Mouse (Mus musculus) ES-E14 (cell line): ENCODE data around the gene Dolk.

Source experiments
- CHD2 ChIP-seq: IDR thresholded peaks from 2 replicates; pipeline ENCODE4 v1.6.1; 2014; ENCODE audit warnings: mild to moderate bottlenecking, low read depth, low read length, inconsistent platforms
- MAFK ChIP-seq: IDR thresholded peaks from 2 replicates; pipeline ENCODE4 v1.6.1; 2014; ENCODE audit warnings: mild to moderate bottlenecking, low read depth, low read length, inconsistent platforms; ENCODE audit not compliant: insufficient read depth
- ZC3H11A ChIP-seq: IDR thresholded peaks from 2 replicates; pipeline ENCODE4 v1.6.1; 2012; ENCODE audit warnings: low read depth, mild to moderate bottlenecking, inconsistent platforms, low read length, borderline replicate concordance
- ZNF384 ChIP-seq: IDR thresholded peaks from 2 replicates; pipeline ENCODE4 v1.6.1; 2012; ENCODE audit warnings: low read depth, low read length, inconsistent platforms

- TF ChIP-seq CHD2 = no peak
- no peak for TF ChIP-seq ZNF384
- TF ChIP-seq MAFK = no peak
- no peak for TF ChIP-seq ZC3H11A
Measured at GRCm38 (mm10) chr2:30244595-30245178, 41.4 kb downstream of the Dolk start.
